10 mouse cellular contexts compared by ENCODE assay signal in the genomic region with DNA sequence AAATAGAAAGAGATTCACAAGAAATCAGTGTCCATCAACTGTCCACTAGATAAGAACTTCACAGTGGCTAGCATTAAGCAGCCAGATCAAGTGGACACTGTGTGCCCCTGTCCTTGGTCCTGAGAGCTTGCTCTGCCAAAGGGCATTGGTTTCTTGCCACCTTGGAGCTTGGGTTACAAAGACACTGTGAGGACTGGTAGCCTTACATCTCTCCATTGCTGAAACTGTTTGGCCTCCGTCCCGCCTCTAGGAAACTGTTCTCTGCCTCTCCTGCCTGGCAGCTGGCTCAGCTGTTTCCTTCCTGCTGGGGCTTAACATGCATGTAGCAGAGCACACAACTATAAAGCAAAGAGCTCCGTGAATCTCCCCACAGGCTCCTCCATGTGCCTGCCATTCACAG. TPM values are rescaled to one million over a fixed set of nuclear protein-coding genes. Genes with fewer than 3 reads are reported as not detected.
DNase-seq lines count a peak whose midpoint lies in the region; ATAC-seq and TF ChIP-seq lines count a peak whose summit lies in the region.
"Had no signal": no experiment of that assay in that cellular context is flagged by ENCODE, and none has a peak within 500 bp of the region (broad histone marks: within the 10 kb centered on the region; RNA-seq: fewer than 3 reads in every experiment).

No protein-coding gene starts in this region.

- no peak for TF ChIP-seq POLR2A in limb, embryonic 14.5 days (IDR thresholded peaks at IDR 0.05; ENCODE audit: borderline replicate concordance, extremely low read depth, insufficient read depth, insufficient read length)

- TF ChIP-seq CTCF in hindbrain, postnatal 0 days (IDR thresholded peaks at IDR 0.05; ENCODE audit: low read depth), result no peak

- no peak overlapping the region for H3K9ac ChIP-seq in hindbrain, postnatal 0 days (replicated peaks; ENCODE audit: low read length)
- no peak overlapping the region for H3K9ac ChIP-seq in hindbrain, embryonic 14.5 days
- no peak overlapping the region for H3K9ac ChIP-seq in limb, embryonic 14.5 days (ENCODE audit: low read depth, low read length, severe bottlenecking)
- H3K9ac ChIP-seq: forebrain, postnatal 0 days; liver, postnatal 0 days had no signal

- no peaks in the 10 kb centered on the region for H3K9me3 ChIP-seq in hindbrain, postnatal 0 days (ENCODE audit: low read length)
- no peaks in the 10 kb centered on the region for H3K9me3 ChIP-seq in hindbrain, embryonic 14.5 days (ENCODE audit: control insufficient read depth, low read length)
- H3K9me3 ChIP-seq in limb, embryonic 14.5 days (ENCODE audit: control insufficient read depth, low read length), result no peaks in the 10 kb centered on the region
- H3K9me3 ChIP-seq in midbrain, embryonic 10.5 days (replicated peaks), result no peaks in the 10 kb centered on the region

- peaks cover 14% of the 10 kb centered on the region; the same call in 1 of the 2 replicates for H3K4me1 ChIP-seq in hindbrain, postnatal 0 days (ENCODE audit: insufficient read depth, low read length)
- H3K4me1 ChIP-seq in hindbrain, embryonic 14.5 days (replicated peaks; ENCODE audit: control insufficient read depth, insufficient read depth, low read length), result no peaks in the 10 kb centered on the region
- peaks cover 10% of the 10 kb centered on the region for H3K4me1 ChIP-seq in limb, embryonic 14.5 days (ENCODE audit: control insufficient read depth, insufficient read depth, low read length)
- H3K4me1 ChIP-seq in midbrain, embryonic 10.5 days, result peaks cover 7% of the 10 kb centered on the region; the same call in 1 of the 2 replicates

- no peaks in the 10 kb centered on the region for H3K27me3 ChIP-seq in hindbrain, postnatal 0 days (ENCODE audit: insufficient read depth, low read length)
- H3K27me3 ChIP-seq in hindbrain, embryonic 14.5 days (ENCODE audit: control insufficient read depth, insufficient read depth, low read length), result no peaks in the 10 kb centered on the region
- no peaks in the 10 kb centered on the region for H3K27me3 ChIP-seq in limb, embryonic 14.5 days (ENCODE audit: control insufficient read depth, insufficient read depth, low read length)
- H3K27me3 ChIP-seq in midbrain, embryonic 10.5 days (ENCODE audit: low read depth, poor library complexity, severe bottlenecking), result no peaks in the 10 kb centered on the region

- H3K36me3 ChIP-seq in hindbrain, postnatal 0 days (ENCODE audit: insufficient read depth, low read length), result no peaks in the 10 kb centered on the region
- no peaks in the 10 kb centered on the region for H3K36me3 ChIP-seq in hindbrain, embryonic 14.5 days (replicated peaks; ENCODE audit: control insufficient read depth, insufficient read depth)
- no peaks in the 10 kb centered on the region for H3K36me3 ChIP-seq in limb, embryonic 14.5 days (ENCODE audit: control insufficient read depth, insufficient read depth, low read length)
- H3K36me3 ChIP-seq in midbrain, embryonic 10.5 days, result no peaks in the 10 kb centered on the region

- WGBS in hindbrain, postnatal 0 days, result 15% methylated on average over 3 of the region's 3 CpGs
- 34% methylated on average over 3 of the region's 3 CpGs for WGBS in hindbrain, embryonic 14.5 days
- WGBS in limb, embryonic 14.5 days, result 36% methylated on average over 3 of the region's 3 CpGs
- WGBS in midbrain, embryonic 10.5 days, result 74% methylated on average over 3 of the region's 3 CpGs

- peak; percentile 18; the same call in 1 of the 2 replicates for ATAC-seq in hindbrain, postnatal 0 days
- ATAC-seq in hindbrain, embryonic 14.5 days (ENCODE audit: low FRiP score), result no peak
- ATAC-seq in limb, embryonic 14.5 days (ENCODE audit: low FRiP score, low read depth), result peak; percentile 46; the same call in 1 of the 2 replicates
- ATAC-seq: liver, postnatal 0 days had no signal

- peak; percentile 51 for DNase-seq in hindbrain, postnatal 0 days (ENCODE audit: low spot score)
- DNase-seq in hindbrain, embryonic 14.5 days (ENCODE audit: low spot score), result no peak
- DNase-seq in 3T3-L1 (ENCODE audit: low read depth, low spot score) (peak; percentile 68), MN1 (ENCODE audit: low spot score) (no peak)
- DNase-seq in adrenal gland, postnatal 36 days, result peak; percentile 70 to 73
- DNase-seq in limb, embryonic 14.5 days (ENCODE audit: low spot score), result peak; percentile 47
- no peak for DNase-seq in frontal cortex, postnatal 10 days (ENCODE audit: low spot score in 2 of 2)
- DNase-seq in midbrain, embryonic 10.5 days (ENCODE audit: low spot score), result no peak
- DNase-seq: forebrain, postnatal 0 days; liver, postnatal 0 days had no signal

- no peak overlapping the region for H3K4me3 ChIP-seq in hindbrain, postnatal 0 days (ENCODE audit: low read length)
- H3K4me3 ChIP-seq in hindbrain, embryonic 14.5 days (replicated peaks; ENCODE audit: low read length), result no peak overlapping the region
- H3K4me3 ChIP-seq in limb, embryonic 14.5 days (replicated peaks; ENCODE audit: low read length), result no peak overlapping the region
- no peak overlapping the region for H3K4me3 ChIP-seq in midbrain, embryonic 10.5 days

- no peak overlapping the region for H3K4me2 ChIP-seq in hindbrain, postnatal 0 days (ENCODE audit: low read depth, low read length)
- no peak overlapping the region for H3K4me2 ChIP-seq in hindbrain, embryonic 14.5 days (replicated peaks)
- H3K4me2 ChIP-seq in limb, embryonic 14.5 days (replicated peaks; ENCODE audit: low read depth, low read length, severe bottlenecking), result no peak overlapping the region

- no peak overlapping the region for H3K27ac ChIP-seq in hindbrain, postnatal 0 days
- no peak overlapping the region for H3K27ac ChIP-seq in hindbrain, embryonic 14.5 days
- no peak overlapping the region for H3K27ac ChIP-seq in limb, embryonic 14.5 days (replicated peaks; ENCODE audit: low read depth, low read length)
- no peak overlapping the region for H3K27ac ChIP-seq in midbrain, embryonic 10.5 days (replicated peaks)

RNA-seq across cellular contexts. Expression of gene Angpt4, which starts 26.9 kb away (rescaled TPM):
- 0.10 and 0.14 TPM in 2 replicates for total RNA-seq in hindbrain, postnatal 0 days (2014; rRNA removed)
- 0.28 and 0.29 TPM in 2 replicates for polyA plus RNA-seq in hindbrain, postnatal 0 days (2015; fragmentation: Nextera tagmentation; extraction: Ambion mirVana)
- polyA plus RNA-seq in hindbrain, embryonic 14.5 days (2014; fragmentation: Nextera tagmentation; extraction: Ambion mirVana), result 0.08 and 0.31 TPM in 2 replicates
- total RNA-seq in adrenal gland, postnatal 36 days (2021), result 1 to 10 TPM in 1 of 2 experiments, under 1 TPM in 1; 0.33 to 1.2 TPM
- 0.53 and 0.59 TPM in 2 replicates for polyA plus RNA-seq in limb, embryonic 14.5 days (2012; rRNA removed)
- 0.28 and 0.36 TPM in 2 replicates for polyA plus RNA-seq in limb, embryonic 14.5 days (2014; fragmentation: Nextera tagmentation; extraction: Ambion mirVana)
- polyA plus RNA-seq in midbrain, embryonic 10.5 days (2016; fragmentation: Nextera tagmentation; extraction: Ambion mirVana), result 0.06 and 0.32 TPM in 2 replicates

RNA-seq across cellular contexts. Expression of gene Fam110a, which starts 42.1 kb away (rescaled TPM):
- 25.4 and 27.3 TPM in 2 replicates for total RNA-seq in hindbrain, postnatal 0 days (2014; rRNA removed)
- 35.8 and 36.5 TPM in 2 replicates for polyA plus RNA-seq in hindbrain, postnatal 0 days (2015; fragmentation: Nextera tagmentation; extraction: Ambion mirVana)
- polyA plus RNA-seq in hindbrain, embryonic 14.5 days (2014; fragmentation: Nextera tagmentation; extraction: Ambion mirVana), result 39.8 and 42.7 TPM in 2 replicates
- total RNA-seq in adrenal gland, postnatal 36 days (2021), result 1 to 10 TPM; 8.5 to 9.6 TPM
- 14.6 and 19.8 TPM in 2 replicates for polyA plus RNA-seq in limb, embryonic 14.5 days (2012; rRNA removed)
- 21.3 and 23.5 TPM in 2 replicates for polyA plus RNA-seq in limb, embryonic 14.5 days (2014; fragmentation: Nextera tagmentation; extraction: Ambion mirVana)
- polyA plus RNA-seq in midbrain, embryonic 10.5 days (2016; fragmentation: Nextera tagmentation; extraction: Ambion mirVana), result 79.8 and 108 TPM in 2 replicates

RNA-seq across cellular contexts. Expression of gene Slc52a3, which starts 58.4 kb away (rescaled TPM):
- total RNA-seq in hindbrain, postnatal 0 days (2014; rRNA removed), result 2.7 and 3.1 TPM in 2 replicates
- polyA plus RNA-seq in hindbrain, postnatal 0 days (2015; fragmentation: Nextera tagmentation; extraction: Ambion mirVana), result 2.6 and 2.7 TPM in 2 replicates
- polyA plus RNA-seq in hindbrain, embryonic 14.5 days (2014; fragmentation: Nextera tagmentation; extraction: Ambion mirVana), result 0.73 and 1.4 TPM in 2 replicates
- 1 to 10 TPM; 2.1 to 3.6 TPM for total RNA-seq in adrenal gland, postnatal 36 days (2021)
- 2.7 TPM in 2 replicates for polyA plus RNA-seq in limb, embryonic 14.5 days (2012; rRNA removed)
- 3.4 and 3.6 TPM in 2 replicates for polyA plus RNA-seq in limb, embryonic 14.5 days (2014; fragmentation: Nextera tagmentation; extraction: Ambion mirVana)
- 0.81 and 0.87 TPM in 2 replicates for polyA plus RNA-seq in midbrain, embryonic 10.5 days (2016; fragmentation: Nextera tagmentation; extraction: Ambion mirVana)

Comparison
In these comparisons a context has a peak if more than half of its experiments do, and no peak if none do; other contexts are left out.
1. DNase-seq: peak in hindbrain, postnatal 0 days (single experiment), 3T3-L1 (single experiment), adrenal gland, postnatal 36 days (2 of 2) and limb, embryonic 14.5 days (single experiment); none in hindbrain, embryonic 14.5 days (single experiment), frontal cortex, postnatal 10 days (0 of 2), MN1 (single experiment) and midbrain, embryonic 10.5 days (single experiment).